In genomic region chr1:181234326-181235035, GRCm38 (mm10) we compare ENCODE assay signal across 8 mouse cellular contexts. TPM values are rescaled to one million over a fixed set of nuclear protein-coding genes. Genes with fewer than 3 reads are reported as not detected.
A peak's percentile ranks its signal among the peaks of the same experiment; 100 is the strongest.
DNase-seq lines count a peak whose midpoint lies in the region; ATAC-seq lines count a peak whose summit lies in the region.

No protein-coding gene starts in this region.

- H3K4me3 ChIP-seq in liver, embryonic 12.5 days: peak overlapping the region; percentile 22; the same call in 1 of the 2 replicates
- no peak overlapping the region for H3K4me3 ChIP-seq in stomach, embryonic 14.5 days (ENCODE audit: low read depth, low read length)

- H3K4me2 ChIP-seq in liver, embryonic 12.5 days: peak overlapping the region; percentile 50
- H3K4me2 ChIP-seq in stomach, embryonic 14.5 days (replicated peaks; ENCODE audit: low read depth, low read length): peak overlapping the region; percentile 27; the same call in 1 of the 2 replicates

- 29% methylated on average over 8 of the region's 8 CpGs for WGBS in liver, embryonic 12.5 days (ENCODE audit: insufficient replicate concordance)
- 38% methylated on average over 8 of the region's 8 CpGs for WGBS in stomach, embryonic 14.5 days

- H3K9me3 ChIP-seq in liver, embryonic 12.5 days (replicated peaks): no peaks in the 10 kb centered on the region
- no peaks in the 10 kb centered on the region for H3K9me3 ChIP-seq in stomach, embryonic 14.5 days (ENCODE audit: control insufficient read depth, low read depth, low read length)

- H3K4me1 ChIP-seq in liver, embryonic 12.5 days: peaks cover 57% of the 10 kb centered on the region
- H3K4me1 ChIP-seq in stomach, embryonic 14.5 days (ENCODE audit: control insufficient read depth, insufficient read depth, low read length): 0 out of 2 replicates have a peak, but pooled peaks cover 13% of the 10 kb centered on the region

- DNase-seq in spleen, postnatal 36 days (ENCODE audit: low spot score in 2 of 2): peak; percentile 60 to 65
- no peak for DNase-seq in spleen, postnatal 10 days (ENCODE audit: low spot score in 2 of 2)
- peak; percentile 48 for DNase-seq in brain, adult 2 months (ENCODE audit: low read depth, low spot score)
- peak; percentile 53 to 68 for DNase-seq in heart, postnatal 10 days
- no peak for DNase-seq in cerebellum, postnatal 25 days
- no peak for DNase-seq in cerebellum, adult 9-11 months

- peak overlapping the region; percentile 67 for H3K27ac ChIP-seq in liver, embryonic 12.5 days
- no peak overlapping the region for H3K27ac ChIP-seq in stomach, embryonic 14.5 days (ENCODE audit: low read length)

- no peaks in the 10 kb centered on the region for H3K27me3 ChIP-seq in liver, embryonic 12.5 days (replicated peaks)
- H3K27me3 ChIP-seq in stomach, embryonic 14.5 days (ENCODE audit: control insufficient read depth, insufficient read depth, low read length): no peaks in the 10 kb centered on the region

- peak overlapping the region; percentile 31; the same call in 1 of the 2 replicates for H3K9ac ChIP-seq in liver, embryonic 12.5 days
- 0 out of 2 replicates have a peak overlapping the region, but pooled peaks have one; percentile 18 for H3K9ac ChIP-seq in stomach, embryonic 14.5 days (replicated peaks; ENCODE audit: low read depth, low read length)

- intact Hi-C loops in heart, postnatal 10 days (cut with DNase I): loop anchor here (5.0 kb wide), 1 partner anchor 52 kb away; no protein-coding TSS in a partner anchor

- H3K36me3 ChIP-seq in liver, embryonic 12.5 days: no peaks in the 10 kb centered on the region
- no peaks in the 10 kb centered on the region for H3K36me3 ChIP-seq in stomach, embryonic 14.5 days (ENCODE audit: control insufficient read depth, insufficient read depth, low read length)

- ATAC-seq in liver, embryonic 12.5 days: no peak
- ATAC-seq in stomach, embryonic 14.5 days (ENCODE audit: insufficient number of reproducible peaks, insufficient read depth, low FRiP score, low read depth): no peak; the same call in 1 of the 2 replicates

RNA-seq across cellular contexts. Expression of gene Wdr26, which starts 22.7 kb away (rescaled TPM):
- total RNA-seq in heart, postnatal 10 days (2021): 100 to 1,000 TPM; 135 to 147 TPM
- 52.5 and 56.7 TPM in 2 replicates for polyA plus RNA-seq in liver, embryonic 12.5 days (2016; fragmentation: Nextera tagmentation; extraction: Ambion mirVana)
- polyA plus RNA-seq in stomach, embryonic 14.5 days (2014; fragmentation: Nextera tagmentation; extraction: Ambion mirVana): 54.7 and 56.7 TPM in 2 replicates

Comparison
In these comparisons a context has a peak if more than half of its experiments do, and no peak if none do; other contexts are left out.
1. DNase-seq: peak in spleen, postnatal 36 days (2 of 2), brain, adult 2 months (single experiment) and heart, postnatal 10 days (2 of 2); none in spleen, postnatal 10 days (0 of 2), cerebellum, postnatal 25 days (0 of 2) and cerebellum, adult 9-11 months (single experiment).